Mouse (Mus musculus): ENCODE data around the gene Cblc. TPM values are rescaled to one million over a fixed set of nuclear protein-coding genes. Genes with fewer than 3 reads are reported as not detected.
A peak's percentile ranks its signal among the peaks of the same experiment; 100 is the strongest.

Cblc gene
- polyA plus RNA-seq (2015; fragmentation: Nextera tagmentation; extraction: Ambion mirVana) = 18.4 and 23.9 TPM in 2 replicates

GRCm38 (mm10) chr7:19796697-19797588 lies at the start of gene Cblc:
Gene Cblc, minus strand, starts transcription at chr7:19796809.
- peak within 1 kb of the TSS; percentile 86 for H3K27ac ChIP-seq (ENCODE audit: low read length)
- peak within 1 kb of the TSS; percentile 66 for H3K4me2 ChIP-seq (replicated peaks; ENCODE audit: low read depth, low read length)
- no peaks in the 10 kb centered on the region for H3K36me3 ChIP-seq (ENCODE audit: insufficient read depth, low read length)
- peak; percentile 95 for ATAC-seq
- no peaks in the 10 kb centered on the region for H3K9me3 ChIP-seq (ENCODE audit: low read length)
- peaks cover 4% of the 10 kb centered on the region; the same call in 1 of the 2 replicates for H3K27me3 ChIP-seq (replicated peaks; ENCODE audit: insufficient read depth, low read length)
- TF ChIP-seq CTCF (IDR thresholded peaks at IDR 0.05) (peak; percentile 93), EP300 (IDR thresholded peaks at IDR 0.05) (peak; percentile 64)
- WGBS = 3% methylated on average over 29 of the region's 32 CpGs
- peak within 1 kb of the TSS; percentile 40 for H3K4me3 ChIP-seq (ENCODE audit: low read depth, low read length)
- peak; percentile 92 for DNase-seq (ENCODE audit: low spot score)
- peak within 1 kb of the TSS; percentile 41; the same call in 1 of the 2 replicates for H3K9ac ChIP-seq (replicated peaks; ENCODE audit: low read depth)
- H3K4me1 ChIP-seq (ENCODE audit: insufficient read depth, low read depth, low read length) = no peaks in the 10 kb centered on the region

- Histone ChIP-seq H3K4me1 (ENCODE audit: insufficient read depth, low read depth, low read length) (no peaks in the 10 kb centered on the region; the same call in 1 of the 2 replicates), H3K9me3 (ENCODE audit: low read length) (no peaks in the 10 kb centered on the region), H3K27ac (ENCODE audit: low read length) (no peak overlapping the region), H3K27me3 (replicated peaks; ENCODE audit: insufficient read depth, low read length) (no peaks in the 10 kb centered on the region), H3K36me3 (ENCODE audit: insufficient read depth, low read length) (no peaks in the 10 kb centered on the region), H3K4me3 (ENCODE audit: low read depth, low read length) (no peak overlapping the region), H3K9ac (replicated peaks; ENCODE audit: low read depth) (no peak overlapping the region), H3K4me2 (replicated peaks; ENCODE audit: low read depth, low read length) (no peak overlapping the region)
- 64% methylated on average over 15 of the region's 15 CpGs for WGBS
- TF ChIP-seq CTCF (IDR thresholded peaks at IDR 0.05) (no peak), EP300 (IDR thresholded peaks at IDR 0.05) (no peak)
- DNase-seq (ENCODE audit: low spot score) (no peak), ATAC-seq (no peak)
Observed at GRCm38 (mm10) chr7:19844521-19845171, 48.0 kb upstream of the Cblc start.

GRCm38 (mm10) chr7:19843561-19843960 lies 47.0 kb upstream of the Cblc start:
- Histone ChIP-seq H3K9ac (replicated peaks; ENCODE audit: low read depth) (no peak overlapping the region), H3K4me1 (ENCODE audit: insufficient read depth, low read depth, low read length) (no peaks in the 10 kb centered on the region; the same call in 1 of the 2 replicates), H3K27ac (ENCODE audit: low read length) (no peak overlapping the region), H3K9me3 (ENCODE audit: low read length) (no peaks in the 10 kb centered on the region), H3K4me3 (ENCODE audit: low read depth, low read length) (no peak overlapping the region), H3K27me3 (replicated peaks; ENCODE audit: insufficient read depth, low read length) (no peaks in the 10 kb centered on the region), H3K4me2 (replicated peaks; ENCODE audit: low read depth, low read length) (no peak overlapping the region), H3K36me3 (ENCODE audit: insufficient read depth, low read length) (no peaks in the 10 kb centered on the region)
- WGBS = 7% methylated on average over 11 of the region's 11 CpGs
- TF ChIP-seq EP300 (IDR thresholded peaks at IDR 0.05) = no peak
- peak; percentile 96 for TF ChIP-seq CTCF (IDR thresholded peaks at IDR 0.05)
- DNase-seq (ENCODE audit: low spot score) = peak; percentile 79
- peak; percentile 77 for ATAC-seq

GRCm38 (mm10) chr7:19842885-19843504 lies 46.4 kb upstream of the Cblc start:
- WGBS = 31% methylated on average over 17 of the region's 19 CpGs
- no peak overlapping the region for H3K4me3 ChIP-seq (ENCODE audit: low read depth, low read length)
- no peak overlapping the region for H3K4me2 ChIP-seq (replicated peaks; ENCODE audit: low read depth, low read length)
- no peak for ATAC-seq
- TF ChIP-seq CTCF (IDR thresholded peaks at IDR 0.05) = no peak
- TF ChIP-seq EP300 (IDR thresholded peaks at IDR 0.05) = no peak
- H3K9me3 ChIP-seq (ENCODE audit: low read length) = no peaks in the 10 kb centered on the region
- no peak overlapping the region for H3K27ac ChIP-seq (ENCODE audit: low read length)
- no peaks in the 10 kb centered on the region for H3K36me3 ChIP-seq (ENCODE audit: insufficient read depth, low read length)
- DNase-seq (ENCODE audit: low spot score) = no peak
- H3K4me1 ChIP-seq (ENCODE audit: insufficient read depth, low read depth, low read length) = no peaks in the 10 kb centered on the region; the same call in 1 of the 2 replicates
- H3K9ac ChIP-seq (replicated peaks; ENCODE audit: low read depth) = no peak overlapping the region
- H3K27me3 ChIP-seq (replicated peaks; ENCODE audit: insufficient read depth, low read length) = no peaks in the 10 kb centered on the region

GRCm38 (mm10) chr7:19841686-19842413 lies 45.2 kb upstream of the Cblc start:
- H3K36me3 ChIP-seq (ENCODE audit: insufficient read depth, low read length) = no peaks in the 10 kb centered on the region
- H3K9me3 ChIP-seq (ENCODE audit: low read length) = no peaks in the 10 kb centered on the region
- H3K4me2 ChIP-seq (replicated peaks; ENCODE audit: low read depth, low read length) = no peak overlapping the region
- WGBS = 55% methylated on average over 21 of the region's 21 CpGs
- no peak overlapping the region for H3K4me3 ChIP-seq (ENCODE audit: low read depth, low read length)
- H3K9ac ChIP-seq (replicated peaks; ENCODE audit: low read depth) = no peak overlapping the region
- H3K27ac ChIP-seq (ENCODE audit: low read length) = no peak overlapping the region
- no peaks in the 10 kb centered on the region; the same call in 1 of the 2 replicates for H3K4me1 ChIP-seq (ENCODE audit: insufficient read depth, low read depth, low read length)
- ATAC-seq (peak; percentile 33; the same call in 1 of the 2 replicates), DNase-seq (ENCODE audit: low spot score) (peak; percentile 45)
- TF ChIP-seq EP300 (IDR thresholded peaks at IDR 0.05) (no peak), CTCF (IDR thresholded peaks at IDR 0.05) (no peak)
- no peaks in the 10 kb centered on the region for H3K27me3 ChIP-seq (replicated peaks; ENCODE audit: insufficient read depth, low read length)

All from lung, postnatal 0 days (tissue).